Mouse (Mus musculus) spleen, embryonic (tissue): ENCODE results near the gene H2afb1.
"Not testable (repeated sequence)": the region's sequence is repeated elsewhere in the genome, so short reads cannot be mapped to it uniquely, and the experiment has no call there.

ENCODE experiments used
- CTCF ChIA-PET: fragments of 350-600 bp; sonication (Branson Sonifier 250); formaldehyde crosslinking; loops from one replicate; lab custom pipeline; 2022; lab: Charles Lee

H2afb1 gene

GRCm38 (mm10) chrX:117014457-117014856 lies at the start of gene H2afb1:
Gene H2afb1, plus strand, starts transcription at chrX:117014757.
- CTCF ChIA-PET: not testable (repeated sequence)

- CTCF ChIA-PET: no interaction called here
Measured at GRCm38 (mm10) chrX:117036085-117036484, 21.5 kb downstream of the H2afb1 start.
